Mouse (Mus musculus): ENCODE measurements around the gene Wdr38.

Wdr38 gene

DNA sequence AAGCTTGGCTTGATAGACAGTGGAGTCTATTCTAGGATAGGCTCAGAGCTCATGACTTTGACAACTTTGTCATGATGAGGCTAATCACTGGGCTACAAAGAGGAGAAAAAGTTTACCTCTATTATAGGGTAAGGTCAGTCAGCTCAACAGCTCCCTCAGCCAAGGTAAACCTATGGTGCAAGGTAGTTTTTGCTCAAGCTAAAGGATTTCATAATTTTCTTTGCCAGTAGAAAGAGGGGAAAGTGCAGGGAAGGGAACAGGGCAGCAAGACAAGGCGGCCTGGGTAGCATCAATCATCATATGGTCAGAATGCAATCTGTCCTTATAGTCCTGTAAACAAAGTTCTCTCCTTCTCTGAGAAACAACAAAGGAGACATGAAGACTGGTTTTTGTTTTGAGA, 42.9 kb downstream of the Wdr38 start:
- no peak for DNase-seq (ENCODE audit: extremely low spot score, low read depth, low spot score)

DNA sequence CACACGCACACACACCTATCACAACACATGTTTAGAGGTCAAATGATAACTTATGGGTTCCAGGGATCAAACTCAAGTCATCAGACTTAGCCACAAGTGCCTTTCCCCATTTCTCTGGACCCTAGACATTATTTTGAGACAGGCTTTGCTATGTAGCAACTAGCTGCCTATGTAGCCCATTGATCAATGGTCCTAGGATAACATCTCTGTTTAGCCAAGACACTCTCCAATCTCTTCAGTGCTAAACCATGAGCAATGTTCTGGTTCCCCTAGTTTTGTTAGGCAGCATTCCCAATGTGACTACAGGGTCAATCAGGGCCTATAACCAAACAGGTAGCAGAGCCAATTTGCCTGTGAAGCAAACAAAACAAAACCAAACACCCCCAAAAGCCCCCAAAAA, 51.2 kb downstream of the Wdr38 start:
- no peak for DNase-seq (ENCODE audit: extremely low spot score, low read depth, low spot score)

All from hindlimb bud, embryonic 11.5 days (tissue).